Mouse (Mus musculus) stomach, embryonic 16.5 days (tissue): ENCODE results near the gene Syt12. TPM values are rescaled to one million over a fixed set of nuclear protein-coding genes. Genes with fewer than 3 reads are reported as not detected.

ENCODE experiments used
- ATAC-seq: fragments of 200-750 bp; cut with Nextera tagmentation; 2 replicates; pipeline ENCODE4 v1.8.0; 2017; ENCODE audit warnings: moderate number of reproducible peaks, moderate TSS enrichment; ENCODE audit not compliant: insufficient read depth, low FRiP score
- H3K27ac ChIP-seq: fragments of 300-500 bp; sonication (generic); 2 replicates; pipeline ENCODE4 v1.5.1; 2014; ENCODE audit warnings: low read length
- H3K27me3 ChIP-seq: fragments of 300-500 bp; sonication (generic); 2 replicates; pipeline ENCODE4 v1.6.1; 2014; ENCODE audit warnings: low read length, control low read depth, mixed read lengths; ENCODE audit not compliant: control insufficient read depth, insufficient read depth
- H3K36me3 ChIP-seq: fragments of 300-500 bp; sonication (generic); 2 replicates; pipeline ENCODE4 v1.6.1; 2014; ENCODE audit warnings: low read length; ENCODE audit not compliant: control insufficient read depth, insufficient read depth
- H3K4me1 ChIP-seq: fragments of 300-500 bp; sonication (generic); 2 replicates; pipeline ENCODE4 v1.6.1; 2014; ENCODE audit warnings: low read length, control low read depth, mixed read lengths; ENCODE audit not compliant: control insufficient read depth, insufficient read depth
- H3K4me2 ChIP-seq: fragments of 300-500 bp; sonication (generic); 2 replicates; pipeline ENCODE4 v1.6.1; 2014; ENCODE audit warnings: low read depth, low read length, mixed read lengths
- H3K4me3 ChIP-seq: fragments of 300-500 bp; sonication (generic); replicated peaks from 2 replicates; pipeline ENCODE4 v1.5.1; 2014; ENCODE audit warnings: mild to moderate bottlenecking, low read length
- H3K9ac ChIP-seq: fragments of 300-500 bp; sonication (generic); 2 replicates; pipeline ENCODE4 v1.6.1; 2014; ENCODE audit warnings: low read length
- H3K9me3 ChIP-seq: fragments of 300-500 bp; sonication (generic); replicated peaks from 2 replicates; pipeline ENCODE4 v1.6.1; 2016; ENCODE audit warnings: low read length, control low read depth; ENCODE audit not compliant: control insufficient read depth
- WGBS: fragments of 180-500 bp; shearing (Covaris S2); extraction: QIAGEN DNeasy Blood & Tissue Kit; methylation state at CpG from one replicate; pipeline ENCODE4 v1.1.7; 2014; 5-methylcytosine and 5-hydroxymethylcytosine counted together
- polyA plus RNA-seq: library from polyadenylated mRNA; unstranded; fragments of >200 nt; fragmentation: Nextera tagmentation; extraction: Ambion mirVana; gene quantifications from 2 replicates; pipeline ENCODE4 v1.2.1, GENCODE M21; 2015

Gene Syt12
- polyA plus RNA-seq, 1 experiment from 2014 or later, result 0.75 TPM

DNA sequence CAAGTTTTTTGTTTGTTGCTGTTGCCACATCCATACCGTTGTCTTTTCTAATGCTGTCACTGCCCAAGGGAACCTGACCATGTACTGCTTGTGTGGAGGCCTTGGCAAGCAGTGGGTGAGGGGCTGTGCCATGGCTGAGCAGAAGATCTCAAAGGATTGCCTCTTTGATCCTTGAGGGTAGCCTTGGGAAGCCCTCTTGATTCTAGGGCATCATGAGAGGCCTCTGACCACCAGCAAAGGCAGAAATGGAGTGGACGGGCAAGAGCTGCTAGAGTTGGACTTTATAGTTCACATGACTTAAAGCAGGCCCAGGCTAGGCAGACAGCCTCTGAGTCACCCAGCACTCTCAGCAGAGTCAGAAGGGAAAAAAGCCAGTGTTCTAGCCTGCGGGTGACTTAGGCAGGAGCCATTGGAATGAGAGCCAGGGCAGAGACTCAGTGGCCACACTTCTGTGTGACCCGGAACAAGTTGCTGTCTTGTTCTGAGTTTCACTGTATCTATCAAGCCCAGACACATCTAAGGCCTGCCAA, 47.1 kb downstream of the Syt12 start:
- WGBS, result 86% methylated on average over 4 of the region's 4 CpGs

GRCm38 (mm10) chr19:4425610-4426366, 51.5 kb downstream of the Syt12 start:
- Histone ChIP-seq H3K4me3 (no peak overlapping the region), H3K27ac (no peak overlapping the region), H3K9ac (no peak overlapping the region), H3K36me3 (peaks cover 7% of the 10 kb centered on the region), H3K4me2 (no peak overlapping the region), H3K27me3 (no peaks in the 10 kb centered on the region), H3K4me1 (no peaks in the 10 kb centered on the region), H3K9me3 (no peaks in the 10 kb centered on the region)
- ATAC-seq, result no peak
- WGBS, result 77% methylated on average over 19 of the region's 19 CpGs

More for the DNA sequence above, 47.1 kb downstream of the Syt12 start:
- Histone ChIP-seq H3K27me3 (no peaks in the 10 kb centered on the region), H3K9me3 (no peaks in the 10 kb centered on the region), H3K4me2 (no peak overlapping the region), H3K27ac (no peak overlapping the region), H3K9ac (no peak overlapping the region), H3K4me3 (no peak overlapping the region), H3K36me3 (peaks cover 6% of the 10 kb centered on the region), H3K4me1 (no peaks in the 10 kb centered on the region)
- no peak for ATAC-seq

- H3K4me1 ChIP-seq, result no peaks in the 10 kb centered on the region
- no peak for ATAC-seq
- peaks cover 7% of the 10 kb centered on the region for H3K36me3 ChIP-seq
- H3K4me2 ChIP-seq, result no peak overlapping the region
- no peaks in the 10 kb centered on the region for H3K27me3 ChIP-seq
- no peak overlapping the region for H3K27ac ChIP-seq
- H3K9ac ChIP-seq, result no peak overlapping the region
- H3K4me3 ChIP-seq, result no peak overlapping the region
- H3K9me3 ChIP-seq, result no peaks in the 10 kb centered on the region
- WGBS, result 72% methylated on average over 3 of the region's 3 CpGs
Observed at GRCm38 (mm10) chr19:4423021-4423420, 54.2 kb downstream of the Syt12 start.

DNA sequence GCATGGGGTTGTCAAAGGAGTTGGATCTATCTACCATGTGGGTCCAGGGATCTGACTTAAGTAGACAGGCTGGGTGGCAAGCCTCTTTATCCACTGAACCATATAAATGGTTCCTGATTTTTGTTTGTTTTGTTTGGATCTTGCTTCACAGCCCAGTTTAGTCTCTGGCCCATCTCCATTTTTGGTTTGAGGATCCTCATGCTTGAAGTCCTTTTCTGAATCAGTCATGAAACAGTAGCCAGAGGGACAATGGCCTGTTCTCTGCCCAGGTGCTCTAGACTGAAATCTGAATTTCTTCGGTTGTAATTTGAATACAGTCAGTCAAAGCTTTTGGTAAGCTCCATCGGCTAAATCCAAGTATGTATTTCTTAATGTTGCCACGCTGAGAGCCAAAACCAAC, 54.7 kb downstream of the Syt12 start:
- Histone ChIP-seq H3K27ac (no peak overlapping the region), H3K4me2 (no peak overlapping the region), H3K4me3 (no peak overlapping the region), H3K9ac (no peak overlapping the region), H3K36me3 (peaks cover 7% of the 10 kb centered on the region), H3K4me1 (no peaks in the 10 kb centered on the region), H3K27me3 (no peaks in the 10 kb centered on the region), H3K9me3 (no peaks in the 10 kb centered on the region)
- no peak for ATAC-seq
- 96% methylated on average over 3 of the region's 3 CpGs for WGBS

DNA sequence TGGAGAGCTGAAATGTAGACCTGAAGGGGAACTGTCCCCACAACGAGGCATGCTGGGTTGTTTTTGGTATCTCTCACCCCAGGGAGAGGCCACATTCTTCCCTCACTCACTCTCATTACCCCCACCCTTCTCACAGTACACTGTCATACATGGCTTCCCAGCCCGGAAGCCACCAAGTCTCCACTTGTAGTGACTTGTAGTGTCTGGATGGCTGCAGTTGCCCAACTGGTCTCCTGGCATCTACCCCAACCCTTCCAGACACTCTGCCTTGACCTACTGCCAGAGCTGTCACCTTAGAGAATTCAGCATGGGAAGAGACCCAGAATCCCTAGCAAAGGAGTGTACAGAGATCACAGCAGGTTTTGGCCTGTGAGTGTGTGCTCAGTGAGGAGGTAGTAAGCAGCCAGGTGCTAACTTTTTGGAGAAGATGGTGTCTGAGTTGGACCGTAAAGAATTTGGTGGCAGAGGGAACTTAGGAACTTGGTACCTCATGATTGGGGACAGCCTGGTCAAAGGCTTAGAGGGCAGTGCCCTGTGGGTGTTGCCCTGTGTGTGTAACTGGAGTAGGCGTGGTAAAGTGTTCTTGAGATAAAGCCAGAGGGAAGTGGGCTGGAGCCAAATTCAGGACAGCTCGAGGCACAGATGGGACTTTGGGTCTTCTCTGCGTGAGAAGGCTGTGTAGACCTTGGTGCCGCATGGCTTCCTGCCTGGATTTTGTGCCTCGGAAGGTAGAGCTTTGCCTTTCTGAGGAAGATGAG, 56.9 kb downstream of the Syt12 start:
- Histone ChIP-seq H3K4me3 (no peak overlapping the region), H3K36me3 (peaks cover 6% of the 10 kb centered on the region), H3K9ac (no peak overlapping the region), H3K27ac (peak overlapping the region; percentile 53), H3K4me2 (no peak overlapping the region), H3K4me1 (no peaks in the 10 kb centered on the region), H3K9me3 (no peaks in the 10 kb centered on the region), H3K27me3 (no peaks in the 10 kb centered on the region)
- 74% methylated on average over 8 of the region's 8 CpGs for WGBS
- no peak for ATAC-seq

DNA sequence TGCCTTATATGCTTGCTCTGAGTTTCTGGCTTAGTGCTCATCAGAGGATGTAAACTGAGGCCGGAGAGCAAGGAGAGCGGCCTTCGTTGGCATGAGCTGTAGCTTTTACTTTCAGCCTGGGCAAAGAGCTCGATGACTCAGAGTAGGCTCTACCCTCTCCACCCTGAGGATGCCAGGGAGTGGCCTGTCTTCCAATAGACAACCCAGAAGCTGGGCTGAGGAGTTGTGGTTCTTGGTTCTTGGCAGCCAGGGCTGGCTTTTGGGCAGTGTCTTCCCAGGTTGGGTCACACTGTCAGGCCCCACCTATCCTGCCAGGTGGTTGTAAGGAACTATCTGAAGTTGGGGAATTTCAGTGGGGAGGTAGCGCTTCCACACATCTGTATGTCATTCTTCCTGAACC, 57.5 kb downstream of the Syt12 start:
- H3K27me3 ChIP-seq, result no peaks in the 10 kb centered on the region
- no peak overlapping the region for H3K4me3 ChIP-seq
- H3K4me2 ChIP-seq, result no peak overlapping the region
- H3K36me3 ChIP-seq, result no peaks in the 10 kb centered on the region
- H3K9me3 ChIP-seq, result no peaks in the 10 kb centered on the region
- H3K9ac ChIP-seq, result no peak overlapping the region
- 86% methylated on average over 5 of the region's 5 CpGs for WGBS
- peak overlapping the region; percentile 53 for H3K27ac ChIP-seq
- ATAC-seq, result no peak
- no peaks in the 10 kb centered on the region for H3K4me1 ChIP-seq

DNA sequence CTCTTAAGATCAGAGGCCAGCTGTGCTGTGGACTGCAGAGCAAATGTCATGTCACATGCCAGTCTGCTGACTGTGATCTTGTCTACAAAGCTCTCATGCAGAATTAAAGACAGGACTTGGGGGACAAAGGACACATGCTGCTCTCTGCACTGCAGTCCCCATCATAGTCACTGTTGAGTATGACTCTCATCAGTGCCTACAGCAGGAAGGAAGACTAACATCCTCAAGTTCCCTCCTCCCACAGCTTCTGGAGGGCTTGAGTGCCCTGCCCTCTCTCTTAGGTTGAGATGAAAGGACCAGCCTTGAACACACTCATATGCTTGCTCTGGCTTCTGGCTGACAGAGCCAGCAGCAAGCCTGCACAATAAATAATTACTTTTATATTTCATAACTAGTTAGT, 59.5 kb downstream of the Syt12 start:
- Histone ChIP-seq H3K36me3 (no peaks in the 10 kb centered on the region), H3K27ac (no peak overlapping the region), H3K9me3 (no peaks in the 10 kb centered on the region), H3K9ac (no peak overlapping the region), H3K4me3 (no peak overlapping the region), H3K4me2 (no peak overlapping the region), H3K4me1 (no peaks in the 10 kb centered on the region), H3K27me3 (no peaks in the 10 kb centered on the region)
- ATAC-seq, result no peak

GRCm38 (mm10) chr19:4417183-4417582, 60.1 kb downstream of the Syt12 start:
- ATAC-seq, result peak; percentile 78; the same call in 1 of the 2 replicates
- whole genome bisulfite sequencing, result 0% methylated on average over 1 of the region's 1 CpGs
- no peaks in the 10 kb centered on the region for H3K36me3 ChIP-seq

GRCm38 (mm10) chr19:4414631-4415030, 62.6 kb downstream of the Syt12 start:
- WGBS, result 73% methylated on average over 1 of the region's 1 CpGs
- H3K4me1 ChIP-seq, result no peaks in the 10 kb centered on the region
- no peaks in the 10 kb centered on the region for H3K36me3 ChIP-seq
- no peak overlapping the region for H3K4me2 ChIP-seq
- no peak for ATAC-seq
- no peaks in the 10 kb centered on the region for H3K9me3 ChIP-seq
- H3K27me3 ChIP-seq, result no peaks in the 10 kb centered on the region
- no peak overlapping the region for H3K4me3 ChIP-seq
- no peak overlapping the region for H3K9ac ChIP-seq
- H3K27ac ChIP-seq, result no peak overlapping the region

More at GRCm38 (mm10) chr19:4417183-4417582, 60.1 kb downstream of the Syt12 start:
- Histone ChIP-seq H3K9ac (no peak overlapping the region), H3K27me3 (no peaks in the 10 kb centered on the region), H3K9me3 (no peaks in the 10 kb centered on the region), H3K4me2 (no peak overlapping the region), H3K4me3 (no peak overlapping the region), H3K27ac (no peak overlapping the region), H3K4me1 (no peaks in the 10 kb centered on the region)
